Mouse (Mus musculus) limb, embryonic 11.5 days (tissue): ENCODE measurements around the gene Cep152. TPM values are rescaled to one million over a fixed set of nuclear protein-coding genes. Genes with fewer than 3 reads are reported as not detected.

Experiments
- ATAC-seq: fragments of 200-750 bp; cut with Nextera tagmentation; 2 replicates; pipeline ENCODE4 v1.8.0; 2017; ENCODE audit warnings: low read depth; ENCODE audit not compliant: insufficient number of reproducible peaks, low FRiP score, low TSS enrichment
- DNase-seq: peaks from one replicate; pipeline ENCODE4 v3.0.0-alpha.2; 2015; ENCODE audit warnings: low spot score
- H3K27ac ChIP-seq: fragments of 300-500 bp; sonication (generic); replicated peaks from 2 replicates; pipeline ENCODE4 v1.5.1; 2014; ENCODE audit warnings: low read depth, mild to moderate bottlenecking, low read length
- H3K27me3 ChIP-seq: fragments of 300-500 bp; sonication (generic); 2 replicates; pipeline ENCODE4 v1.6.1; 2014; ENCODE audit warnings: mild to moderate bottlenecking, low read length, mixed read lengths; ENCODE audit not compliant: control insufficient read depth, insufficient read depth
- H3K36me3 ChIP-seq: fragments of 300-500 bp; sonication (generic); 2 replicates; pipeline ENCODE4 v1.6.1; 2014; ENCODE audit warnings: mild to moderate bottlenecking, low read length, moderate library complexity, mixed read lengths; ENCODE audit not compliant: control insufficient read depth, insufficient read depth
- H3K4me1 ChIP-seq: fragments of 300-500 bp; sonication (generic); 2 replicates; pipeline ENCODE4 v1.6.1; 2014; ENCODE audit warnings: low read length, mixed read lengths; ENCODE audit not compliant: control insufficient read depth, insufficient read depth
- H3K4me2 ChIP-seq: fragments of 300-500 bp; sonication (generic); 2 replicates; pipeline ENCODE4 v1.6.1; 2014; ENCODE audit warnings: low read depth, mild to moderate bottlenecking, moderate library complexity; ENCODE audit not compliant: severe bottlenecking
- H3K4me3 ChIP-seq: fragments of 300-500 bp; sonication (generic); 2 replicates; pipeline ENCODE4 v1.5.1; 2014; ENCODE audit warnings: low read depth, low read length
- H3K9ac ChIP-seq: fragments of 300-500 bp; sonication (generic); 2 replicates; pipeline ENCODE4 v1.6.1; 2014; ENCODE audit warnings: mild to moderate bottlenecking, low read length
- H3K9me3 ChIP-seq: fragments of 300-500 bp; sonication (generic); 2 replicates; pipeline ENCODE4 v1.6.1; 2016; ENCODE audit warnings: low read length; ENCODE audit not compliant: control insufficient read depth
- WGBS: fragments of 180-500 bp; shearing (Covaris S2); extraction: QIAGEN DNeasy Blood & Tissue Kit; methylation state at CpG from one replicate; pipeline ENCODE4 v1.1.7; 2014; 5-methylcytosine and 5-hydroxymethylcytosine counted together
- polyA plus RNA-seq: library from polyadenylated mRNA; unstranded; fragments of >200 nt; fragmentation: Nextera tagmentation; extraction: Ambion mirVana; gene quantifications from 2 replicates; pipeline ENCODE4 v1.2.1, GENCODE M21; 2014

The Cep152 gene
- polyA plus RNA-seq, 1 experiment from 2014 or later: 9.1 TPM

DNA sequence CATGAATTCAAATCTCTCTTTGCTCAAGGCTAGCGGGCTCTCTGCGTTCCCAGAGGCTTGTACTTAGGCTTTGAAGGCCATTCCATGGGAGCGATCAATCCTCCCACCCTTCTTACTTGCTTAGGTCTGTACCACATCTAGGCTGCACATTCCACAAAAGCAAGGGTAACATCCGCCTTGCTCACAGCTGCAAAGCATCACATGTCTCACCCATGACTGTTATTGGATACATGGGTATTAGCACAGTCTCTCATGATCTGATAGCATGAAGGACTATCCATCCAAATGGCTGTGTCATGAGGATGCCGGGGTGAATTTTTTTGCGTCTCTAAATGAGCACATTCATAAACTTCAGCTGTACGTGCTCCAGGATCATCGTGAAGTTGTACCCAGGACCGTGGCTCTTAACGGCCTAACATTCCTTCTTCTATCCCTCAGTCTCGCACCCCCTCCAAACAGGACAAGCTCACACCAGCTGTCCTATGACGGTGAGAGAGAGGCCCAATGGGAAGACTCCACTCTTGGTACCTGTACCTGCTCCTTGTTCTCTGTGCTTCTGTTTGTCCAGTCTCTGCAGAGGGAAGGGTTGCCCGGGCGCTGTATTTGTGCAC lies 25.9 kb upstream of the Cep152 start:
- Histone ChIP-seq H3K4me3 (no peak overlapping the region), H3K9me3 (no peaks in the 10 kb centered on the region), H3K27ac (no peak overlapping the region), H3K4me1 (no peaks in the 10 kb centered on the region), H3K9ac (no peak overlapping the region), H3K27me3 (no peaks in the 10 kb centered on the region), H3K36me3 (no peaks in the 10 kb centered on the region), H3K4me2 (no peak overlapping the region)
- DNase-seq (no peak), ATAC-seq (no peak)
- 90% methylated on average over 14 of the region's 14 CpGs for WGBS

DNA sequence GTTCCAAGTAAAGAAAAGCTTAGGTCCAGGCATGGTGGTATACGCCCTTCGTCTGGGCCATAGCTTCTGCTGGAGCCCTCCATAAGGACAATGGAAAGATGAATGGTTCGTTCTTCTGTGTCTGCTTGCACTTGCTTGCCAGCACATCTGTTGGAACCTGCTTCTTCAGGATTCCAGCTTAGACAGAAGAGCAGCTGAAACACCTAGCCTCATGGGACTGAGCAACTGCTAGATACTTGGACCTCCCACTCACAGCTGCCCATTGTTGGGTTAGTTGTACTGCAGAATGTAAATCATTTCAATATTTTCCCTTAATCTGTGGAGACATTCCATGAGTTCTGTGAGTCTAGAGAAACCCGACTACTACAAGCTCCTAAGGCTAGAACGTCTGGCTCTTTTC lies 25.1 kb upstream of the Cep152 start:
- Histone ChIP-seq H3K4me1 (no peaks in the 10 kb centered on the region), H3K27ac (no peak overlapping the region), H3K36me3 (no peaks in the 10 kb centered on the region), H3K27me3 (no peaks in the 10 kb centered on the region), H3K9ac (no peak overlapping the region), H3K4me3 (no peak overlapping the region), H3K9me3 (no peaks in the 10 kb centered on the region), H3K4me2 (no peak overlapping the region)
- DNase-seq (no peak), ATAC-seq (no peak)
- WGBS: 90% methylated on average over 5 of the region's 5 CpGs

DNA sequence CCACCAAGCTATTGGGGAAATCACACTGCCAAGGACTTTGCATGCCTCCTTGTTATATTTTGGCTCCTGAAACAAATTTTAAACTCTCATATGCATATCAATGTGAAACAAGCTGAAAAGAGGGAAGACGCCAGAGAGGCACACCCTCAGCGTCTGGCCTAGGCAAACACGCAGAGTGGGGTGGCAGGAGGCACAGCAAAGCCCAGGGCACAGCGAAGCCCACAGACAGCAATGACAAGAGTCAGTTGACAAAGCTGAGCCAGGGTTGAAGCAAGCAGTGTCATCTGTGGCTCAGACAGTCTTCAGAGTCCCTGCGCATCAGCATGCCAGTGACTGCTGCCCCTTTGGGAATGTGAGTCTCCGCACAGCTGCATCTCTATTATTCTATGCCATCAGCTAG lies 20.0 kb upstream of the Cep152 start:
- ATAC-seq (no peak), DNase-seq (no peak)
- no peaks in the 10 kb centered on the region for H3K9me3 ChIP-seq
- no peaks in the 10 kb centered on the region for H3K36me3 ChIP-seq
- H3K4me2 ChIP-seq: no peak overlapping the region
- H3K27me3 ChIP-seq: no peaks in the 10 kb centered on the region
- no peak overlapping the region for H3K4me3 ChIP-seq
- H3K9ac ChIP-seq: no peak overlapping the region
- H3K4me1 ChIP-seq: no peaks in the 10 kb centered on the region
- WGBS: 90% methylated on average over 6 of the region's 6 CpGs
- no peak overlapping the region for H3K27ac ChIP-seq

DNA sequence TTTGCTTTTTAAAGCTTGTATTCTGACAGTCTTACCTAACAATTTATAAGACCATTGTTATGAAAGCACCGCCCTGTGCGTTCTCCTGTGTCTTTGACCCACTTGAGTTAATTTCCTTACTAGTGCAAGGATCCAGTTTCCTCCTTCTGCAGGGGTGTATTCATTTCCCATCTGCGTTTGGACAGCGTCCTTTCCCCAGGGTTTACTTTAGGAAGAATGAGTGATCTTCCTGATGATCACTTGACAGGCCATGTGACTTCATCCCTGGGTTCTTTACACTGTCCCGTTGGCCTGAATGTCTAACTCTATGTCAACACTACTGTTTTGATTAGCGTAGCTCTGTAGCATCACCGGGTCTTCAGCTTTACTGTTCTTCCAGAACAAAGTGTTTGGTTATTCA lies 12.4 kb upstream of the Cep152 start:
- DNase-seq: no peak
- Histone ChIP-seq H3K4me3 (no peak overlapping the region), H3K4me1 (no peaks in the 10 kb centered on the region), H3K9me3 (no peaks in the 10 kb centered on the region), H3K27ac (no peak overlapping the region), H3K9ac (no peak overlapping the region), H3K36me3 (no peaks in the 10 kb centered on the region), H3K4me2 (no peak overlapping the region), H3K27me3 (no peaks in the 10 kb centered on the region)
- WGBS: 88% methylated on average over 7 of the region's 7 CpGs
- no peak for ATAC-seq

DNA sequence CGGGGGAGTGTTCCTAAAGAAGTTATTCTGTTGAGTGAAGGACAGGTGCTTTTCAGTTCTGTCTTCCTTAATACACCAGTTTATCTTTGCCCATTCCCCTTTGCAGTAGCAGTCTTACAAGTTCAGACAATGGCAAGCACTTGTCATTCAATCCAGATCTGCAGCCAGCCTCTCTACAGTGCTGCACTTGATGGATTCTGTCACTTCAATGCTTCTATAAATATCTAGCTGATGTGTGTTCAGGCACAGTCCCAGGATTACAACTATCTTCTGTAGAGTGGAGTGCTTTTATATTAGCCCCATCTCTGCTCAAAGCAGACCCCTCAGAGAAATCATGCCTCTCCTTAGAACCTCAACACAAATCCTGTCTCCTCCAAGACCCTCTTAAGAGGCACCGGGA lies 5.1 kb upstream of the Cep152 start:
- Histone ChIP-seq H3K9me3 (no peaks in the 10 kb centered on the region), H3K4me2 (no peak overlapping the region), H3K4me1 (no peaks in the 10 kb centered on the region), H3K36me3 (no peaks in the 10 kb centered on the region), H3K27ac (no peak overlapping the region), H3K9ac (no peak overlapping the region), H3K27me3 (no peaks in the 10 kb centered on the region), H3K4me3 (no peak overlapping the region)
- DNase-seq (no peak), ATAC-seq (no peak)
- WGBS: 94% methylated on average over 2 of the region's 2 CpGs

DNA sequence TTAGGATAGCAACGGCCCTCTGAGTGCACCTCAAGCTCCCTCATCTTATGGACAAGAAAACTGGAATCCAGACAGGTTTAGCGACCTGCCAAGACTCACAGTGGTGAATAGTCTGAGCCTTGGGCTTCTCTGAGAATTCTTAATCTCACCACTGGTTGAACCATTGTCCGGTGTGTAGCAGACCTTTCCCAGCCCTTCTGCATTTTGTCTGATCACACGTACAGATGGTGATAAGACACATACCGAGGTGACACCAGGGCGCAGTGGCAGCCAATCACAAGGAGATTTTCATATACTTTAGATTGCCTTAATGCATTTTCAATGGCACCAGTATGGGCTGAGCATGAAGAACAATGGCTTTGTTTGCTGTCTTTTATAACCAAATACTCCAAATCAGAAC lies 3.6 kb upstream of the Cep152 start:
- no peak for DNase-seq
- 86% methylated on average over 6 of the region's 6 CpGs for WGBS
- H3K4me3 ChIP-seq: no peak overlapping the region

DNA sequence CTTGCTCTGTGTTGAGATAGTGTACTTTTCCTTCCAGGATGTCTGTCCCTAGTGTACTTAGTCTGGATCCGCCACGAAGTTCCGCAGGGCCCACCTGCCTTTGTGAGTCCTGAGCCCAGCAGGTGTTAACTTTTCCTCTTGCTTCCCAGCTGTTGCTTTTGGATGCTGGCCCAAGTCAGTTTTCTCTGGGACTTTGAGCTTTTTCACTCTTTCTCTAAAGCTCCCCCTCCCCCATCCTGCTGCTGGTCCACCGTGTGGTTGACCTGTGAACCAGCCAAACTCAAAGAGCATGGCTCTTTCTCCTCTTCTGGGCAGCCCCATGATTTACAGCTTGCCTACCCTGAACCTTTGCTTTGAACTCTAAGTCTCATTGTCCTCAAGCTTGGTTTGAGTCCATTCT lies 1.6 kb upstream of the Cep152 start:
- Histone ChIP-seq H3K4me3 (no peak overlapping the region), H3K4me1 (0 out of 2 replicates have a peak, but pooled peaks cover 5% of the 10 kb centered on the region), H3K9ac (no peak overlapping the region), H3K9me3 (no peaks in the 10 kb centered on the region), H3K36me3 (no peaks in the 10 kb centered on the region), H3K4me2 (no peak overlapping the region), H3K27me3 (no peaks in the 10 kb centered on the region), H3K27ac (no peak overlapping the region)
- 85% methylated on average over 4 of the region's 4 CpGs for WGBS
- DNase-seq (no peak), ATAC-seq (no peak)

More for the DNA sequence above, 3.6 kb upstream of the Cep152 start:
- ATAC-seq: no peak
- Histone ChIP-seq H3K27ac (no peak overlapping the region), H3K9ac (no peak overlapping the region), H3K36me3 (no peaks in the 10 kb centered on the region), H3K9me3 (no peaks in the 10 kb centered on the region), H3K4me1 (0 out of 2 replicates have a peak, but pooled peaks cover 1% of the 10 kb centered on the region), H3K4me2 (no peak overlapping the region), H3K27me3 (no peaks in the 10 kb centered on the region)

DNA sequence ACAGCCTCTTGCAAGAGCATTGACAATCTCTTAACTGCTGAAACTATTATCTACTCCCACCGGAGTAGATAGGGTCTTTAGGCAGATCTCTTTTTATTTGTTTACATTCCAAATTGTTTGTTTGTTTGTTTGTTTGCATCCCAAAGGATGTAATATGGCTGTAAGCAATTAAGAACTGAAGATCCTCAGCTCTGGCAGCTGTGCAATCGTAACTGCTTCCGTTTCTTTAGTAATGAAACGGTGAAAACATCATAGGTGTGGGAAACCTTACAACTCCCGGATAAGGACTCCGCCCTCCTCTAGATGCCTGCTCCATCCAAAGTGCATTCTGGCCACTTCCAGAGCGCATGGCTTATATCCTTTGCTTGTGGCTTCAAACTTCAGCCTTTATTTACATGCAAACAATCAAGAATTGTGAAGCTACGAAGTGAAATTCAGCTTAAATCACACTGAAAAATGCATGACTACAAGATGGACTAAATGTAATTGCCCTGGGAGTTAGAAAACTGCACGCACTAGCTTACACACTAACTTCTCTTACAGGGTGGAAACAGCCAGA lies 707 bp downstream of the Cep152 start:
- no peaks in the 10 kb centered on the region for H3K9me3 ChIP-seq

DNA sequence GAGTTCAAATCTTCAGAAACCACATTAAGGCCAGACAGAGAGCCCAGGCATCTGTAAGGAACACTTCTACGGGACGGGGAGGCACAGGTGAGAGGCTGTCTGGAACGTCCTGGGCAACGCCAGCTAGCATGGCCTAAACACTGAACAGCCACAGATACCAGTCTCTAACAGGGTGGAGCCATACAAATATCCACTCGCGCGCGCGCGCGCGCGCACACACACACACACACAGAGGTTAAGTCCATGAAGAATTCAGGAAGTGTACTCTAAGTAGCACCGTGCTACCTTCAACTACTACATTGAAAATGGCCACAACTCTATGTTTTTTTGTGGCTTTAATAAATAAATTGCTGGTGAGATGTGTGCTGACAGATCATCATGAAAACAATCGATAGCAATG lies 1.7 kb downstream of the Cep152 start:
- Histone ChIP-seq H3K9ac (no peak overlapping the region), H3K4me1 (0 out of 2 replicates have a peak, but pooled peaks cover 5% of the 10 kb centered on the region), H3K27me3 (no peaks in the 10 kb centered on the region), H3K4me2 (no peak overlapping the region), H3K27ac (no peak overlapping the region), H3K4me3 (no peak overlapping the region), H3K36me3 (peaks cover 10% of the 10 kb centered on the region; the same call in 1 of the 2 replicates), H3K9me3 (no peaks in the 10 kb centered on the region)
- no peak for ATAC-seq
- 96% methylated on average over 15 of the region's 15 CpGs for WGBS
- no peak for DNase-seq

More for the DNA sequence above, 707 bp downstream of the Cep152 start:
- peak overlapping the region; percentile 64 for H3K4me3 ChIP-seq
- DNase-seq (no peak), ATAC-seq (no peak)
- H3K4me2 ChIP-seq: peak overlapping the region; percentile 60
- peak overlapping the region; percentile 64 for H3K9ac ChIP-seq
- H3K36me3 ChIP-seq: peaks cover 7% of the 10 kb centered on the region; the same call in 1 of the 2 replicates
- WGBS: 7% methylated on average over 9 of the region's 9 CpGs
- 0 out of 2 replicates have a peak, but pooled peaks cover 5% of the 10 kb centered on the region for H3K4me1 ChIP-seq
- no peak overlapping the region for H3K27ac ChIP-seq
- H3K27me3 ChIP-seq: no peaks in the 10 kb centered on the region
